Mouse (Mus musculus): Measurements from ENCODE around the gene Ears2.

Ears2 gene

GRCm38 (mm10) chr7:122066945-122067516, at the start of gene Ears2, which contains the start of gene Ubfd1:
Gene Ears2 (minus strand): TSS chr7:122067263.
Gene Ubfd1 (plus strand): TSS chr7:122067175.
- DNase-seq: peak; percentile 95

- no peak for DNase-seq
These were observed 41.1 kb upstream of the Ears2 start for GRCm38 (mm10) chr7:122108206-122108605.

- DNase-seq: peak; percentile 86
These were observed 34.7 kb upstream of the Ears2 start, which contains the start of gene Ndufab1 for GRCm38 (mm10) chr7:122101747-122102244. Gene Ndufab1 (minus strand): TSS chr7:122101886.

- DNase-seq: peak; percentile 21
These were observed 34.1 kb upstream of the Ears2 start for GRCm38 (mm10) chr7:122101014-122101746.

GRCm38 (mm10) chr7:122099222-122099621, 32.2 kb upstream of the Ears2 start:
- DNase-seq: peak; percentile 25

- DNase-seq: no peak
These were observed 30.9 kb upstream of the Ears2 start for GRCm38 (mm10) chr7:122098009-122098408.

- DNase-seq: no peak
These were observed 27.7 kb upstream of the Ears2 start for GRCm38 (mm10) chr7:122094564-122095330.

- DNase-seq: no peak
These were observed 20.3 kb upstream of the Ears2 start for GRCm38 (mm10) chr7:122087195-122087982.

- no peak for DNase-seq
These were observed 14.0 kb upstream of the Ears2 start for GRCm38 (mm10) chr7:122081071-122081470.

- no peak for DNase-seq
These were observed 12.9 kb upstream of the Ears2 start for GRCm38 (mm10) chr7:122079798-122080554.

GRCm38 (mm10) chr7:122074374-122074773, 7.3 kb upstream of the Ears2 start:
- no peak for DNase-seq

- DNase-seq: peak; percentile 59
These were observed 686 bp upstream of the Ears2 start for GRCm38 (mm10) chr7:122067517-122068381.

GRCm38 (mm10) chr7:122066102-122066944, 740 bp downstream of the Ears2 start:
- DNase-seq: no peak

- DNase-seq: no peak
These were observed 1.4 kb downstream of the Ears2 start for GRCm38 (mm10) chr7:122065656-122066055.

- no peak for DNase-seq
These were observed 10.4 kb downstream of the Ears2 start for GRCm38 (mm10) chr7:122056633-122057032.

GRCm38 (mm10) chr7:122050834-122051233, 16.2 kb downstream of the Ears2 start:
- no peak for DNase-seq

GRCm38 (mm10) chr7:122048191-122048590, 18.9 kb downstream of the Ears2 start:
- DNase-seq: no peak

GRCm38 (mm10) chr7:122046813-122047212, 20.2 kb downstream of the Ears2 start:
- no peak for DNase-seq

- DNase-seq: no peak
These were observed 21.4 kb downstream of the Ears2 start for GRCm38 (mm10) chr7:122045711-122046110.

- DNase-seq: no peak
These were observed 21.9 kb downstream of the Ears2 start for GRCm38 (mm10) chr7:122045181-122045634.

Measured in cerebellum, adult 11-12 months (tissue).